Mouse (Mus musculus) midbrain, embryonic 10.5 days (tissue): ENCODE results near the gene Tcn2. TPM values are rescaled to one million over a fixed set of nuclear protein-coding genes. Genes with fewer than 3 reads are reported as not detected.

Experiments
- DNase-seq: peaks from one replicate; pipeline ENCODE4 v3.0.0-alpha.2; 2017; ENCODE audit warnings: low spot score
- H3K27ac ChIP-seq: fragments of 300-500 bp; sonication (generic); replicated peaks from 2 replicates; pipeline ENCODE4 v1.5.1; 2016; ENCODE audit warnings: mild to moderate bottlenecking
- H3K27me3 ChIP-seq: fragments of 300-500 bp; sonication (generic); 2 replicates; pipeline ENCODE4 v1.6.1; 2016; ENCODE audit warnings: low read depth, mild to moderate bottlenecking; ENCODE audit not compliant: poor library complexity, severe bottlenecking
- H3K36me3 ChIP-seq: fragments of 300-500 bp; sonication (generic); 2 replicates; pipeline ENCODE4 v1.6.1; 2016; ENCODE audit warnings: mild to moderate bottlenecking, moderate library complexity
- H3K4me1 ChIP-seq: fragments of 300-500 bp; sonication (generic); 2 replicates; pipeline ENCODE4 v1.6.1; 2016
- H3K4me3 ChIP-seq: fragments of 300-500 bp; sonication (generic); 2 replicates; pipeline ENCODE4 v1.5.1; 2016; ENCODE audit warnings: mild to moderate bottlenecking, moderate library complexity
- H3K9me3 ChIP-seq: fragments of 300-500 bp; sonication (generic); replicated peaks from 2 replicates; pipeline ENCODE4 v1.6.1; 2016; ENCODE audit warnings: mild to moderate bottlenecking
- WGBS: fragments of 180-500 bp; shearing (Covaris S2); methylation state at CpG from one replicate; pipeline ENCODE4 v1.1.7; 2016; 5-methylcytosine and 5-hydroxymethylcytosine counted together
- polyA plus RNA-seq: library from polyadenylated mRNA; unstranded; fragments of >200 nt; fragmentation: Nextera tagmentation; extraction: Ambion mirVana; gene quantifications from 2 replicates; pipeline ENCODE4 v1.2.1, GENCODE M21; 2016

The Tcn2 gene
- polyA plus RNA-seq, 1 experiment from 2014 or later: 24.5 TPM

DNA sequence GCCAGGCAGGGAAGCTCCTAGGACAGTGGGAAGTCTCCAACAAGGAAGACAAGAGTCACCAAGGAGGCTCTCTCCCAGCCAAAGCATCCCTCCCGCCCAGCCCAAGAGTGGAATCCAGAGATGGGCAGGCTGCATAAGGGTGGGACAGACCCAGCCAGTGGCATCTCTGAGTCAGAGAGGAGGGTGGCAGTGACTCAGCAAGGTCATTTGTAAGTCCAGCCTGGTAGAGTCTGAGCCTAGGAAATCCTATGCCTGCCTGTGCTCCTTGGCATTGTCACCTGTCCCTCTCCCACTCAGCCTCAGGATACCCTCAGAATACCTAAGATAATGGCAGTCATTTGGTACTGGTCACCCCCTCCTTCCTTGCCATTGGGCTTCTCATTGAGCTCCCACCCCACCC is 26.5 kb downstream of the Tcn2 start:
- Histone ChIP-seq H3K27me3 (no peaks in the 10 kb centered on the region), H3K9me3 (no peaks in the 10 kb centered on the region), H3K36me3 (peaks cover 20% of the 10 kb centered on the region; the same call in 1 of the 2 replicates), H3K27ac (no peak overlapping the region), H3K4me1 (peaks cover 18% of the 10 kb centered on the region), H3K4me3 (no peak overlapping the region)
- 88% methylated on average over 1 of the region's 1 CpGs for WGBS
- no peak for DNase-seq

DNA sequence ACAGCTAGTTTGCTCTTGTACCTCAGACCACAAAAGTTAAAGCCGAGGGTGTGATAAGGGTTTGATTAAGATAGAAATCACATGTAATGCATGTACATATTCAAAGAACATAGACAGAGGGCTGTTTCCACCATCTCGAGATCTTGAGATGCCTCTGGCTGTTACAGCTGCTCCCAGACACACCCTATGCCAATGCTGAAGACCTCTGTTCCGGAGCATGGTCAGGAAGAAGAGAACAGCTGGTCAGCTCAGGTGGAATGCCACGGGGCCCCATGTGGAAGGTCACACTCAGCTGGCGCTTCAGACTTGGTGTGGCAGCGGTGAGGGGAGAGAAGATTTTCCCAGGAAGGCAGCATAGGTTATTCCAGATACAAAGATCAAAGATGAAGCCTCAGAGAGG is 27.3 kb downstream of the Tcn2 start:
- Histone ChIP-seq H3K27me3 (no peaks in the 10 kb centered on the region), H3K4me3 (no peak overlapping the region), H3K27ac (no peak overlapping the region), H3K36me3 (peaks cover 25% of the 10 kb centered on the region; the same call in 1 of the 2 replicates), H3K4me1 (0 out of 2 replicates have a peak, but pooled peaks cover 11% of the 10 kb centered on the region), H3K9me3 (no peaks in the 10 kb centered on the region)
- DNase-seq: no peak
- 84% methylated on average over 6 of the region's 6 CpGs for WGBS

DNA sequence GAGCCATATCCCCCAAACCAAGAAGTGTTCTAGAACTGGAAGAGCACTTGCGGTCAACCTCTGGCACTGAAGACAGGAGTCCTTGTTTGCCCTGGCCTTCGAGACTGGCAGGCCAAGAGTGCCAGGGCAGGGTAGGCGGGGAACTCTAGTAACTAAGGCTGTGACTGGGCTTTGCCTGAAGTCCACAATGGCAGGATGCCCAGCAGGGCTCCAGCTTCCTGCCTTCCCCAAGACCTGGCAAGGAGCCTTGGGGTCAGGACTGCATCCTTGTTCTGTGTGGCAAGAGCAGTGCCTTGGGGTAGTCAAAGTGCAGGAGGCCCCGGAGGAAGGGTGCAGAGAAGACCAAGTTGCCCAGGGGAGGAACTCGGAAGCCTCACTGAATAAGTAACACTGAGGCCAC is 28.9 kb downstream of the Tcn2 start:
- Histone ChIP-seq H3K36me3 (peaks cover 41% of the 10 kb centered on the region), H3K9me3 (no peaks in the 10 kb centered on the region), H3K27ac (no peak overlapping the region), H3K27me3 (no peaks in the 10 kb centered on the region), H3K4me1 (peaks cover 6% of the 10 kb centered on the region; the same call in 1 of the 2 replicates), H3K4me3 (no peak overlapping the region)
- no peak for DNase-seq
- WGBS: 88% methylated on average over 5 of the region's 5 CpGs

DNA sequence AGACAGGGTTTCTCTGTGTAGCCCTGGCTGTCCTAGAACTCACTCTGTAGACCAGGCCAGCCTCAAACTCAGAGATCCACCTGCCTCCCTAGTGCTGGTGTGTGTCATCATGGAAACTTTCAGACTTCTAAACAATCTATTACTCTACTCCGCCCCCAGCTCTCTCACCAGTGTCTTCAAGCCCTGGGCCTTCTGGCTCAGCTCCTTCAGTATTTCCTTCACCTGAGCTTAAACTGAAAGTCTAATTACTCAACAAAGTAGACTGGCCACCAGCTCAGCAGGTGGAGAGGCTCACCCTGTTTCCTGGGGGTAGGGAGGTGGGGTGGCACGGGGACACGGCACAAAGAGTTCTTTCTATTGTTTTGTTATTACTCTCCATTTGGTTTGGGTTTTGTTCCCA is 29.4 kb downstream of the Tcn2 start:
- peaks cover 3% of the 10 kb centered on the region; the same call in 1 of the 2 replicates for H3K4me1 ChIP-seq

DNA sequence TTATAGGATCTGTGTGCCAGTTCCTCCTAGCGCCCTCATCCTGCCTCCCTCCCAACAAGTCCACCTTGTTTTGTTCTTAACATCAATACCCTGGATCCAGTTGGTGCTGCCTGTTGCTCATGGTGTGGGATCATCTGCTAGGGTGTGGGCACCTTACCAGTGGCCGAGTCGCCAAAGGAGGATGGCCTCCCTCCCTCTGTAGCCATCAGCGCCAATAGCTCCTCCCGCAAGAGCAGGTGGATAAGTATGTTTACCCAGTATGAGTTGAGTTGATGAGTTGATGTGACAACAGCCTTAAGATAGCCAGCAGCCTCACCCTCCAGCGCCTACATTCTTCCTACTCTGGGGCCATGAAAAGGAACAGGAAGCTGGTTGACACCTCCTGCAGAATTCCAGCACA is 31.7 kb downstream of the Tcn2 start:
- peaks cover 13% of the 10 kb centered on the region for H3K4me1 ChIP-seq
- no peaks in the 10 kb centered on the region for H3K9me3 ChIP-seq
- H3K36me3 ChIP-seq: peaks cover 43% of the 10 kb centered on the region
- H3K27me3 ChIP-seq: no peaks in the 10 kb centered on the region
- H3K27ac ChIP-seq: no peak overlapping the region
- 88% methylated on average over 6 of the region's 6 CpGs for WGBS
- no peak overlapping the region for H3K4me3 ChIP-seq
- no peak for DNase-seq

More for the DNA sequence above, 29.4 kb downstream of the Tcn2 start:
- Histone ChIP-seq H3K36me3 (peaks cover 45% of the 10 kb centered on the region), H3K27ac (no peak overlapping the region), H3K27me3 (no peaks in the 10 kb centered on the region), H3K4me3 (no peak overlapping the region), H3K9me3 (no peaks in the 10 kb centered on the region)
- WGBS: 79% methylated on average over 3 of the region's 3 CpGs
- DNase-seq: no peak

DNA sequence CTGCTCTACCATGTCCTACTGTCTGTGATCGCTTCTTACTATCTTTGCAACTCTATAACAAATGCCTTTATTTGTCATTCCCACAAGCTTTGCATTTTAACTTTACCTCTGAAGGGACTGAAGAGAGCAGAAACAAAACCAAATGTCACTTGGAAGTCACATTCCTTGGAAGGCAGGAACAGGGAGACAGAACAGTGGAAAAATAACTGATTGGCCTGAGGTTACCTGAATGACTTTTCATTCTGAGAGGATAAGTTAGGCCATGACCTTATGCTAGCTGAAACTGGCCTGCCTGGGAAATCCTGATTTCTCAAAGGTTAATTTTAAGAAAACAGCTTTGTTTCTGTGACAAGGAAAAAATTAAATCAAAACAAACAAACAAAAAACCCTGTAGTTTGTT is 36.0 kb downstream of the Tcn2 start:
- WGBS: 88% methylated on average over 1 of the region's 1 CpGs
- Histone ChIP-seq H3K4me3 (no peak overlapping the region), H3K27ac (no peak overlapping the region)

DNA sequence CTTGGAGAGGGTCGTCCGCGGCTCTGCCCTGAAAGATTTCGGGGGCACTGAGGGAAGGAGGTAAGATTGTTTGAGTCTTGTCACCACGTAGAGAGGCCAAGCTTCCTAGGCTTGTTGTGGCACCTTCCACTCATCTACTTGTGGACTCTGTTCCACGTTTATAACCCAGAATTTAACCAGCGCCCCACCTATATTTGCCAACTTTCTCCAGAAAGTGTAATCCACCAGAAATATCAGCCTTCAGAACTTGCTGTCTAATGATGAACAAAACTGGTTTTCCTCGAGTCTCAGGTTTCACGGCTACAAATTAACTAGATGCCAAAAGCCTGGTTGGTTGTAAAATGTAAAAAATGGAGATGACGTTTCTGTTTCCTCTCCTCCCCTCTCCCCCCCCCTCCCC is 36.5 kb downstream of the Tcn2 start:
- Histone ChIP-seq H3K27me3 (no peaks in the 10 kb centered on the region), H3K27ac (peak overlapping the region; percentile 92), H3K9me3 (no peaks in the 10 kb centered on the region), H3K36me3 (peaks cover 37% of the 10 kb centered on the region), H3K4me3 (peak overlapping the region; percentile 57), H3K4me1 (peaks cover 24% of the 10 kb centered on the region)
- no peak for DNase-seq
- 9% methylated on average over 10 of the region's 10 CpGs for WGBS

More for the DNA sequence above, 36.0 kb downstream of the Tcn2 start:
- peaks cover 37% of the 10 kb centered on the region for H3K36me3 ChIP-seq
- no peaks in the 10 kb centered on the region for H3K9me3 ChIP-seq
- no peaks in the 10 kb centered on the region for H3K27me3 ChIP-seq
- DNase-seq: no peak
- peaks cover 24% of the 10 kb centered on the region for H3K4me1 ChIP-seq

DNA sequence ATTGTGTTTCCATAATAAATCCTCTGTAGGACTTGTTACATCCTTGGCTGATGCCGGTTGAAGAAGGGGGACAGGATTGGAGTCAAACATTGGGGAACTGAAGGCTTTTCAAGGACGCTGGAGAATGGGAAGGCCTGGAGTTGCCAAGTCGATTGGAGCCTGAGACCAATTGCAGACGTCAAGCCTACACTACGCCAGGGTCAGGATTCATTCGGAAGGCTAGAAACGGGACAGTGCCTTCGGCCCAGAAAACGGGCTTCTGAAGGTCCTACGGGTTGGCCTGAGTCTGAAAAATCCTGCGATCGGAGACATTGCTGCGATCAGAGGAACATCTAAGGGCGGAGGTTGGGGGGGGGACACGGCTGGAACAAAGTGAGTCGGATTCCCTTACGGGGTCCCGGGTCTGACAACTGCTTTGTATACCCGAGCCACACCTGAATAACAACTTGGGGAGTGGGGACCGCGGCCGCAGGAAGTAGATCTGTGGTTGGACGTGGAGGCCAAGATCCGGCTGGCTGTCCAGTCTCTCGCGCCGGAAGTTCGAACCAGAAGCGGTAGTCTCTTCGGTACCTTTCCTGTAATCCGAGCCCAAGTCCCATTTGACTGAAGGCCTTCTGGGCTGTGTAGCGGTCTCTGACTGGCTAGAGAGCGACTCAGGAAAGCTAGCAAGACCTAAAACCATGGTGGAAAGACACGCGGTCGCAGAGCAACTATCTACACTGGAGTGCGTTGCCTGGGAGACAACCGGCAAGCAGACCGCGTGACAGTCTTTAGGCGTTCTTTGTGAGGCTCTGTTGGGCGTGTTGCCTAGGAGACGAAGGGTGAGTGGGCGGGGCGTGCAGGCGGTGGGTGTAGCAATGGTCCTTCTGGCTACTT is 37.3 kb downstream of the Tcn2 start, which contains the start of the genes 4921536K21Rik and Dusp18:
Gene 4921536K21Rik (minus strand): TSS at position 693 of the 876 bp plus-strand sequence.
Gene Dusp18 (plus strand): TSS at position 835 of the 876 bp plus-strand sequence.
- Histone ChIP-seq H3K27ac (peak within 1 kb of the TSS; percentile 92), H3K9me3 (no peaks in the 10 kb centered on the region), H3K4me1 (peaks cover 24% of the 10 kb centered on the region), H3K36me3 (peaks cover 32% of the 10 kb centered on the region), H3K4me3 (peak within 1 kb of the TSS; percentile 57), H3K27me3 (no peaks in the 10 kb centered on the region)
- 3% methylated on average over 46 of the region's 46 CpGs for WGBS
- peak; percentile 98 for DNase-seq

DNA sequence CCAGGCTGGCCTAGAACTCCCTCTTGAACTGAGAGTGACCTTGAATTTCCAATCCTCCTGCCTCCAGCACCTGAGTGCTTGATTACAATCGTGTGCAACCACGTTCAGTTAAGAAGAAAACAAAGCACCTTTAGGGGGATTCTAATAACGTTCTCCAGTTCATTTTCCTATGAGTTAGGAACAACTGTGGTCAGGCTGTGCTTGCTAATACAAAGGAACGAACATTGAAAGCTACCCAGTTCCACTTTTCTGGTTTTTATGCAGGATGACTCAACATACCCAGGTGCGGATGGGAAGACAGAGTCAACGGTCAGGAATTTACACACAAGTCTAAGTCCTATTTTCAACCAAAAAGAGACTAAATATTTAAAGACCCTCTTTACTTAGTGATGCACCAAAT is 38.0 kb downstream of the Tcn2 start:
- 79% methylated on average over 6 of the region's 6 CpGs for WGBS
- no peak for DNase-seq
- Histone ChIP-seq H3K27ac (peak overlapping the region; percentile 92; the same call in 1 of the 2 replicates), H3K27me3 (no peaks in the 10 kb centered on the region), H3K4me3 (peak overlapping the region; percentile 57), H3K9me3 (no peaks in the 10 kb centered on the region), H3K36me3 (peaks cover 25% of the 10 kb centered on the region), H3K4me1 (peaks cover 21% of the 10 kb centered on the region)

DNA sequence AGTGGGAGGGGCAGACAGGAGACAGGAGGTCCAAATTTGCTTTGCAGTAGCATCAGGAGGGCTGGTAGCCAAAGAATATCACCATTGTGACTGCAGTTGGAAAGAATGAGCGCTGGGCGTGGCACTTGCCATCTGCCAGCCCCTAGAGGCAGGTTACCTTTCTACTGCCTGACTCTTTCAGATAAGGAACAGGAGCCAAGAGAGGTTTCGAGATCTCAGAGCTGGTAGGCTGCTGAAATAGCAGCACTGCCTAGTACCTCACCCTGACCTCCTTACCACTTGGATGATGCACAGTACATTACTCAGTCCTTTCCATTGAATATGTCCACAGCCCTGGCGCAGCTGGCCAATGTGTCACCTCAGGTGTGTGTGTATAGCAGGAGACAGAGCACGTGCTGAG is 44.6 kb downstream of the Tcn2 start:
- no peak overlapping the region for H3K4me3 ChIP-seq
- no peak for DNase-seq
- no peaks in the 10 kb centered on the region for H3K27me3 ChIP-seq
- no peaks in the 10 kb centered on the region for H3K36me3 ChIP-seq
- H3K27ac ChIP-seq: no peak overlapping the region
- peaks cover 5% of the 10 kb centered on the region; the same call in 1 of the 2 replicates for H3K4me1 ChIP-seq
- no peaks in the 10 kb centered on the region for H3K9me3 ChIP-seq
- WGBS: 84% methylated on average over 5 of the region's 5 CpGs

DNA sequence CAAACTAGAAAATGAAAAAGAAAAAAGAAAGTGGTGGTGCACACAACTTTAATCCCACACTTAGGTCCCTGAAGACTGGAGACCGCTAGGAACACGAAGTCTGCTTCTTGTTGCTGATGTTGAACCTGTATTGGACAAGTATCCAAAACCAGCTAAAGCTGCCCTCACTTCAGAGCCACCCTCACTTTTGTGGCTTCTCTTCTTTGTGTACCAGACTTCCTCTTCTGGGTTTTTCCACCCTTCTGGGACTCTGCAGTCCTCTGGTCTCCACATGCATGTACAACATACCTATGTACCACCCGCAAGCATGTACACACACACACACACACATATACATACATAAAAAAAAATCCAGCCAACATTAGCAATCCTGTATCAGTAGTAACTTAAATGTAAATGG is 48.2 kb downstream of the Tcn2 start:
- Histone ChIP-seq H3K4me1 (peaks cover 5% of the 10 kb centered on the region; the same call in 1 of the 2 replicates), H3K36me3 (no peaks in the 10 kb centered on the region), H3K27me3 (no peaks in the 10 kb centered on the region), H3K4me3 (no peak overlapping the region), H3K9me3 (no peaks in the 10 kb centered on the region), H3K27ac (no peak overlapping the region)
- WGBS: 88% methylated on average over 3 of the region's 3 CpGs
- no peak for DNase-seq

DNA sequence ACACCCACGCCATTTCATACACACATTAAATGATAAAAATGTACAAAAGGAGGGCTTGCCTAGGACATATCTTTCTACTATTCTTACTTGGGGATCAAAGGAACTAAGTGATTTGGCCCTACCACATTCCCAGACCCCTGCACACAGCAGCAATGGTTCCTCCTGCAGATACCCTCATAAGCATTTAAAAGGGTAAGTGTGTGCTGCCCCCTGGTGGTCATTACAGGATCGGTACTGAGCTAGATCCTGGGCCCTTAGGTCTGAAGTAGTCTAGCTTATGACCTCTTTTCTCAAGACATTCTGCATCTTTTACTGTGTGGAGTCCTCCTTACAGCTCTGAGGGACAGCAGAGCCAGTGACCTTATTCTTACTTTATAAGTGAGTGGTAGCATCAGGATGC is 52.1 kb downstream of the Tcn2 start:
- Histone ChIP-seq H3K27ac (no peak overlapping the region), H3K36me3 (no peaks in the 10 kb centered on the region), H3K4me3 (no peak overlapping the region), H3K27me3 (no peaks in the 10 kb centered on the region), H3K4me1 (peaks cover 1% of the 10 kb centered on the region; the same call in 1 of the 2 replicates), H3K9me3 (no peaks in the 10 kb centered on the region)
- DNase-seq: peak; percentile 71
- WGBS: 45% methylated on average over 2 of the region's 2 CpGs

DNA sequence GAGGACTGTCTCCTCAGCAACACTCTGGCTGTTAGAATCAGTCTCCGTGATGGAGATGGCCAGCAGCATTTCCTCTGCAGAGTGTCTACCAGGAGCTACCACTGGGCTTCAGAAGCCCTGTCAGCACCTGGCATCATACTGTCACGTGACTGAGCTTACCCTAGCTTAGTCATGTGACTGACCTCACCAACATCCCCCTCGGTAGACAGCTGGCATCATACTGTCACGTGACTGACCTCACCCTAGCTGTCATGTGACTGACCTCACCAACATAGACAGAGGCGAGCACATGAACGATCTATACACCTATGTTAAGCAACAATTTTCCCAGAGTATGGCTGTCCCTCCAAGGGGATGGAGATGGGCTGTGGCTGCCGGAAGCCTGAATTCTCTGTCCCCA is 53.3 kb downstream of the Tcn2 start:
- no peaks in the 10 kb centered on the region; the same call in 1 of the 2 replicates for H3K4me1 ChIP-seq
- no peak overlapping the region for H3K27ac ChIP-seq
- 84% methylated on average over 7 of the region's 7 CpGs for WGBS
- H3K4me3 ChIP-seq: no peak overlapping the region
- no peak for DNase-seq
- H3K27me3 ChIP-seq: no peaks in the 10 kb centered on the region
- no peaks in the 10 kb centered on the region for H3K36me3 ChIP-seq
- no peaks in the 10 kb centered on the region for H3K9me3 ChIP-seq
